Mouse (Mus musculus): ENCODE data around the gene Vcan. TPM values are rescaled to one million over a fixed set of nuclear protein-coding genes. Genes with fewer than 3 reads are reported as not detected.

Vcan gene
- total RNA-seq, 2 experiments from 2014 or later, result 14.2 to 14.9 TPM

DNA sequence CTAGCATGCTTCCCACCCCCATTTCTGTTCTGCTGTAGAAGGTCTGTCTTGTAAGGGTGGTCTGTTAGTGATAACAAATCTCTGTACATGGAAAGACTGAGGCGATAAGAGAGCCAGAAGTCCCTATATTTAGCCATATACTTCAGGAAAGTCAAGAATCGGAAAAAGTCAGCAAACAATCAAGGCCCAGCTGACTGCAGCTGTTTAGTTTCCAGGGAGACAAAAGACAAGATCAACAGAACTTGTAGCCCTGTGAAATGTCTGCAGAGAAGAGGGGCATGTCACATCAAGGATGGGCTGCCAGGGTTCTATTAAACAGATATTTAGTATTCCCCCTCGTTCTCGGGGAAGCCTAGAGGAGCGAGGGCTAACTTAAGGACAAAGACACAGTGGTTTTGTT, 7.2 kb downstream of the Vcan start:
- DNase-seq (ENCODE audit: low spot score in 2 of 2), result no peak

DNA sequence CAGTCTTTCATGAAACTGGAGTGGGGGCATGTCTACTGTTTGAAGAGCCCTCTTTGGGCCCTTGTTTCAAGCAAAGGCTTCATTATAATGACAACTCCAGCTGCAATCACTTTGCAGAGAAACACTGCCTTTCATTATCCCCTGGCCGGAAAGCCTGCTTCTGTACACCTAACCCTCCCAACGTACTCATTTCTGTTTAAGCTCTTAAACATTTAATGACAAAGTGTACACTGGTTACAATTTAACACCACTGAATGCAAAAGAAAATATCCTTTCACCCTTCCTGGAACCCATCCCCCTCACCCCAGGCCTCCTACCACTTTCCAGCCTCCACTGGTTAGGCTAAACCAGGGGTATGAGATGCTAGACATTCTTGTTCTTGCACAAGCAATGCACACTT, 15.8 kb downstream of the Vcan start:
- DNase-seq (ENCODE audit: low spot score in 2 of 2), result no peak

DNA sequence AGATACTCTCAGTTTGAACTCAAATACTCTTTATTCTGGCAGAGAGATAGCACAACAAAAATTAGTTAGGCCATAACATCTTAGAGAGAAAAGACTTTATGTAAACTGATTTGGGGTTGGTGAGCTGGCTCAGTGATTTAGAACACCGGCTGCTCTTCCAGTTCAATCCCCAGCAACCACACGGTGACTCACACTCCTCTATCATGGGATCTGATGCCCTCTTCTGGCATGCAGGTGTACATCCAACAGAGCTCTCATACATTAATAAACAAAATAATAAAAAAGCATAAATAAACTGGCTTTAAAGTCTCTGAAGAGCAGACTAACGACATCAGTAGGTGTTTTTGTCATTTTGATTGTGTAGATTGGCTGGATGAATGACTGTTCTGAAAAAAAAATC, 21.8 kb downstream of the Vcan start:
- DNase-seq (ENCODE audit: low spot score in 2 of 2), result no peak

DNA sequence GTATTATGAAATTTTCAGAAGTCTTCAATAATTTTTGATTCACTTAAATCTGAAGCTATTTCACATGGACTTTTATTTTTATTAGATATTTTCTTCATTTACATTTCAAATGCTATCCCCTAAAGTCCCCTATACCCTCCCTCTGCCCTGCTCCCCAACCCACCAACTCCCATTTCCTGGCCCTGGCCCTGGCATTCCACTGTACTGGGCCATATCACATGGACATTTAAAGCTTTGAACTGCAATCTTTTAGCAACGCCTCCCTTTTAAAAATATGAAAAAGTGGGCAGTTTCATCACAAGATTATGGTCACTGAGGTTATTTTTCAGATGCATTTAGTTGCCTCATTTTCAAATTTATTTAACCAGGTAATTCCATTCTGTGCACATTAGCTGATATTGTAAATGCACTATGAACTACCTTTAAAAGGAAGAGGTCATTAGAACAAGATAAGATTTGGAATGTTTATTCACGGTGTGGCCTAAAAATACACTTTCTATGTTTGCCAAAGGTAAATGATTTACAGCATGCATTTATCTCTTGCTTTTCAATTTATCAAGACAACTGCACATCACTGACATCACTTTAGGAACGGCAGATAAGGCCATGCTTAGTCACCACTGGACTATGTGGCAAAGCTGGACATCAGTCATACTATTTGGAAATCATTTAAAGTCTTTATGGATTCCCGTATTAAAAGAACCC, 32.7 kb downstream of the Vcan start:
- DNase-seq (ENCODE audit: low spot score in 2 of 2), result no peak

DNA sequence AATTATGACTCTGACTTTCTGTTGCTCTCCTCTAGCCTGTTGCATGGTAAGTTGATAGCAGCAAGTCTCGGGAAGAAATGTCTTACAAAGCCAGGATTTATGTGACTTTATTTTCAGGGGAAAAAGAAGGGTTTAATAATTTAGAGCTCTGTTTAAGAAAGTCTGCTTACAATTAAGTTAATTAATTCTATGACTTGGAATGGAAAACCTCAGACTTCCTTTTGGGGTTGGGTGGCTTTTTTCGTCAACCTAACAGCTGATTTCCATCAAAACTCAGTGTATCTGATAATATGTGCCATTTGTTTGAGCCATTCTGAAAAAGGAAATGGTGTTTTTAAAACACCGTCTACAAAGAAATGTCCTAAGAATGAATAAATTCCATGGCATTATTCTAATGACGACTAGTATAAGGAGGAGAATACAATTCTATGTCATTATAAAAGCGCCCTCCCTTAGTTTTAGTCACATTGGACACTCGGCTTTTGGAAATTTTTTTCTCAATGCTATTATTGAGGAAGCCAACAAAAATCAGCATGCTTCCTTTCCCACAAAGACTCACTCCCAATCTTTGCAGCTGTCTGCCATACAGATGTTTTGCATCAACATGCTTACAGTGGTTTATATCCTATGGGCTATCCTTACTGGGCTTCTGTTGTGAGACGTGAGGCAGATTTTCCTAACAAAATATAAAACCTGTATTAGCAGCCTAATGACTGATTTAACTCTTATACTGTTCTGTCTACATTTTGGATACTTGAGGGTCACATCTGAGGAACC, 34.0 kb downstream of the Vcan start:
- no peak for DNase-seq (ENCODE audit: low spot score in 2 of 2)

DNA sequence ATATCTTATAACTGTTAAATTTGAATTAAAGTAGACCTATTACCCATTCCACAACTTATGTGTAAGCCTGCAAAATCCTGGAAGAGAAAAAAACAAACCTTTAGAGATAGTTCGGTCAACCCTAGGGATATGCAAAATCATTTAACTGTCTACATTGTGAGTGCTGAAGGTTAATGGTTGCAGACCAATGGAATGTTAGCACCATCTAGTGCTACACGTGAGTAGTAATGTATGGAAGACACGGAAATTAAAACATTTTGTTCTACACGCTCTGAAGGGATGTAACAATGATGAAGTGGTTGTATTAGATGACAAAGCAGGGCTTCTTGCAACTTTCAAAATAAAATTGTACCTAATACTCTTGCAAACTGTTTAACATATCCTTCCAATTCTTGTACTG, 39.9 kb downstream of the Vcan start:
- no peak for DNase-seq (ENCODE audit: low spot score in 2 of 2)

DNA sequence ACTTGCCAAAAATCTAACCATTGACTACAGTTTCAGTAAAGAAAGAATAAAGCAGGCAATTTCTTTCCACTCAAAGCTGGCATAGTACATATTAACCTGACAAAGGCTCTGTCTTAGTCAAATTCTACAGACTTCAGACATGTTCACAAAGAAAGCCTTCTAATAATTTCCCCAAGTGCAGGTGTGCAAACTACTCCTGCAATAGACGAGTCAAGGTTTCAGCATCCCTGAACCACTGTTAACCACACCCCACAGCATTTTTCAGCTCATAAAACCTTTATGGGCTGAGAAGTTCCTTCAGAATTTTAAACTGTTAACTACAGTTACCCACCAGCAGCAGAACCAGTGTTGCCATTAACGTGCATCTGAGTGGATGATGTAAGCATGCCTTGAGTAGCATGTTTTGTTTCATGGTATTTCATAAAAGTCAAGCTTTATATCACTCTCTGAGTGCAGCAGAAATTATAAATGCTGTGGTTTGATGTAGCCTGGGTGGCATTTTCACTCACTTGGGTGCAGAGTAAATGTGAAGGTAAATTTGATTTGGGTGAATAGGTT, 42.2 kb downstream of the Vcan start:
- DNase-seq (ENCODE audit: low spot score in 2 of 2), result no peak

DNA sequence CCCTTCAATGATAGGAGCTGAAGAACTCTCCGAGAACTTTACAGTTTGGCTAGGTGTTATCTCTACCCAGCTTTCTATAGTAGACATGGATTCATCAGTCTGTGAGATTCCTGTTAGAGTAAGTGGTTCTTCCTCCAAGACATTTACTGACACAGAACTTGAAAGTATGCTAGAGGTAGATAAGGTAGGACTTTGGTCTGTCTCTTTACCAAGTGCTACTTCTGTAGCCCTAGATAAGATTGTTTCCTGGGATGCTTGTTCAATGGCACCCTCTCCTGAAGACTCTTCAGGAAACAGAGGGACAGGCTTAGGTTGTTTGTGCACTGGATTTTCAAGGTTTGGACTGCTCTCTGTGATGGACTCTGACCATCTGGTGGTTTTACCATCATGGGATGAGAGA, 49.7 kb downstream of the Vcan start:
- DNase-seq (ENCODE audit: low spot score in 2 of 2), result no peak

GRCm38 (mm10) chr13:89683490-89683889, 58.8 kb downstream of the Vcan start:
- no peak for DNase-seq (ENCODE audit: low spot score in 2 of 2)

DNA sequence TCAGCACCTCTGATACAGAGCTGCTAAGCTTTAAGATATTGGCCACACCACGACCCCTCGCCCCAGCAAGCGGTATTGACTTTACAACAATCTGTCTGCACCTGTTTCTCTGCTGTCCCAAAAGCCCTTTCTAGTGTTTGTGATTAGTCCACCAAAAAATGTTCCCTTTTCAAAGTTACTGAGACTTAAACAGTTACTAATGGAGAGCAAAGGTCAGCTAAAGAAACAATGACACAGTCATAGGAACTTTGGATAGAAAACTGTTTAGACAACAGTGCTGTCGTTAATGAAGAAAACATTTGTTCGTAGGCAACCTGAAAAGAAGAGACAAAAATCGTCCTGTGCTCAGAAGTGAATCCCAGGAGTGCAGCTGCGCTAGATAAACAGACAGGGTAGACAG, 60.1 kb downstream of the Vcan start:
- no peak for DNase-seq (ENCODE audit: low spot score in 2 of 2)

DNA sequence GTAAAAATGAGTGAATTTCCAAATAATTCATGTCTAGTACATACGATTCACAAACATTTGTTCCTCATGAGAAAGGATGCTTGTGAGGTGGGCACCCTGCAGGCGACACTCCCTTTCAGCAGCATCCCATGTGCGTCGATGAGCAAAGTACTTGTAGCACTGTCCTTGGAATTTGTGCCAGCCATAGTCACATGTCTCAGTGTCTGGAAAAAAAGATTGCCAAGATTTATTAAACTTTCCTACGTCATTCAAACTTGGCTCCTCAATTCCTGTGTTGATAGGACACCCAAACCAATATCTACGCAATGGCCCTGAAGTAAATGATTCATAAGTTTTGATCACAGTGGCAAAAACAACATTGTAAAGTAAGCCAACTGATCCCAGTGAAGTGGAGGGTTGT, 62.6 kb downstream of the Vcan start:
- DNase-seq (ENCODE audit: low spot score in 2 of 2), result no peak

- DNase-seq (ENCODE audit: low spot score in 2 of 2), result no peak
Observed at GRCm38 (mm10) chr13:89670505-89670904, 71.8 kb downstream of the Vcan start.

GRCm38 (mm10) chr13:89668981-89669880, 73.1 kb downstream of the Vcan start:
- DNase-seq (ENCODE audit: low spot score in 2 of 2), result no peak

DNA sequence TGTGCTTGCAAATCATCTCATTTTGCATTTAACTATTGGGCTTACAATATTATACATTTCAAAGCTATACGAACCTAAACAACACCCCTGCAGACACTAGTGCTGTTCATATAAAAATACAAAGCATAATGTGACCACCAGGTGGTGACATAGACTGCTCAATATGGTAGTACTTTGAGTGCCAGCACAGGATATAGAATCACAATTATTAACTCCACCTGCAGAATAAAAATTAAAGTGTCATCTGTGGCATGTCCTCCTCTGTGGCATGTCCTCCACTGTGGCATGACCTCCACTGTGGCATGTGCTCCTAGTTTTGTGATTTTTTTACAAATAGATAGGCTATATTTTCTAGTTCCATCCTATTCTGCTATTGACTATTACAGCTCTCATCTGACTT, 74.2 kb downstream of the Vcan start:
- peak in 1 of 2 experiments; percentile 68 for DNase-seq (ENCODE audit: low spot score in 2 of 2)

GRCm38 (mm10) chr13:89661688-89662087, 80.6 kb downstream of the Vcan start:
- no peak for DNase-seq (ENCODE audit: low spot score in 2 of 2)

- DNase-seq (ENCODE audit: low spot score in 2 of 2), result no peak
Observed at GRCm38 (mm10) chr13:89657046-89657445, 85.3 kb downstream of the Vcan start.

GRCm38 (mm10) chr13:89653279-89653678, 89.0 kb downstream of the Vcan start:
- DNase-seq (ENCODE audit: low spot score in 2 of 2), result no peak

GRCm38 (mm10) chr13:89652773-89653172, 89.5 kb downstream of the Vcan start:
- DNase-seq (ENCODE audit: low spot score in 2 of 2), result no peak

DNA sequence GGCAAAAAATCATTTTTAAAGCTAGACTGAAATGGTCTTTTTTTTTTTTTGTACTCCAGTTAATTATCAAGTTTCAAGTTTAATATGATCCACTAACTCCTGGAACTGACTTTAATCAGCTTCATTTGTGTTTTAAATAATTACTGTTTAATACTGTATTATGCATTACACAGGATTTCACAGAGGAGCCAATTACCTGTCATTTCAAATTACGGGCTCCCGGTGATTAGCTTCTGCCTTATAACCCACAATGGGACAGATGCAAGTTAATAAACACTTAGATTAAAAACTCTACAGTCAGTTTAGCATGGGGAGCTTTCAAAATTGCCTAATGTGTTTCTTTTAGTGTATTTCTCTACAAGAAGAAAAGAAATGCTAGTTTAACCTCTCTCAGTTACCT, 96.7 kb downstream of the Vcan start:
- no peak for DNase-seq (ENCODE audit: low spot score in 2 of 2)

GRCm38 (mm10) chr13:89637012-89637411, 105.3 kb downstream of the Vcan start:
- DNase-seq (ENCODE audit: low spot score in 2 of 2), result no peak

GRCm38 (mm10) chr13:89634137-89634683, 108.1 kb downstream of the Vcan start:
- peak in 1 of 2 experiments; percentile 66 for DNase-seq (ENCODE audit: low spot score in 2 of 2)

Data from layer of hippocampus, adult 18-20 months (tissue).